Mouse (Mus musculus): ENCODE measurements at regions not wholly inside any gene's neighbourhood (a gene's known extent, or its start where the extent isn't known, plus 50 kb on each side); places are given as distances from the start of the nearest gene placed in this dataset.

DNA sequence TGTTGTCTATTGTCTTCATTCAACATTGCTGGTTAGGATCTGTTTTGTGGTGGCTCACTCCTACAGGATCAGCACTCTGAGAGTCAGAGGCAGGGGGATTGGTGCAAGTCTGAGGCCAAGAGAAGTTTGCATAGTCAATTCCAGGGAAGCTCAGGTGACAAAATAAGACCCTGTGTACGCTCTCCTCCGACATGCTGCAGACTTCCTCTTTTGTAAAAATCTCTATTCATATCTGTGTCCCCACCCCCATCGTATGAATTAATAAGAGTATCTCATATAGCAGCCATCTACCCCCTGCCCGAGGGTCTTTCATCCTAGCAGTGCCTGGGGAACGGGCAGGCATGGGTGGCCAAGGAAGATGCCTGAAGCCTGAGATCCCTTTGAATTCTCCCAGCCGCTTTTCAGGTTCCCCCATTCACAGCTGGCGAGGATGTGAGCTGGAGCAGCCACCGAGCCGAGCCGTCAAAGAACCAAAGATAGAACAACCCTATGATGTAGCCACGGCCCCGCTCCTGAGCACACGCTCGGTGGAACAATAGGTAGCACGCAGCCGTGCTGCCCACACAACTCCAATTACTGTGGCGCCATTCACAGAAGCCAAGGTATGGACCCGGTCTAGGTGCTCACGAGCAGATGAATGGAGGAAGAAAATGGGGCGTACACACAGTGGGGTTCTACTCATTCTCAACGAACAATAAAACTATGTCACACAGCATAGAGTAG lies 120.4 kb upstream of the 1600014C23Rik start:
- TF ChIP-seq EP300 (IDR thresholded peaks at IDR 0.05; ENCODE audit: low read length) (no peak), RCOR1 (conservative IDR thresholded peaks at IDR 0.05; ENCODE audit: low read depth, low read length) (no peak), CHD2 (IDR thresholded peaks at IDR 0.05; ENCODE audit: low read length) (no peak), CTCF (conservative IDR thresholded peaks at IDR 0.05 in 1 of 2, IDR thresholded peaks at IDR 0.05 in 1 of 2; ENCODE audit: low read depth in 2 of 2, low read length in 2 of 2) (no peak)

Measured in CH12.LX (cell line).